Mouse (Mus musculus) embryo, embryonic 11.5 days (tissue): ENCODE results near the gene Cerk.
"Not testable (repeated sequence)": the region's sequence is repeated elsewhere in the genome, so short reads cannot be mapped to it uniquely, and the experiment has no call there.

Source experiments
- DNase-seq: peaks from one replicate; pipeline ENCODE4 v3.0.0-alpha.2; 2012; ENCODE audit warnings: low read depth, low spot score

Gene Cerk

DNA sequence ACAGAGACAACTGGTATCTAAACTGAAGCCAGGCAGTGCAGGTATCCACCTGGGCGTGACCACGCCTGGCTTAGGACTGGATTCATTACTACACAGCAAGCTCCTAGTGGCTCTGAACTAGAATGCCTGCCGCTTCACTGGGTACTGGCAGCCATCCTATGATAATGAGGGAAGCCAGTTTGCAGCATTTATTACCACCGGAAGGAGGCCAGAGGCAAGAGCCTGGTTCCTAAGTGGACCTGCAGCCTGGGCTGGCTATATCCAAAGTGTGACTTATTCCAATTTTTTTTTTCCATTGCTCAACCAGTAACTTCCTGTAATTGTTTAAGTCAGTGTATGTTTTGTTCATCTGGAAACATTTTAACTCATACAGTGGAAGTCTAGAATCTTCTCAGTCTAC lies 20.4 kb upstream of the Cerk start:
- no peak for DNase-seq

DNA sequence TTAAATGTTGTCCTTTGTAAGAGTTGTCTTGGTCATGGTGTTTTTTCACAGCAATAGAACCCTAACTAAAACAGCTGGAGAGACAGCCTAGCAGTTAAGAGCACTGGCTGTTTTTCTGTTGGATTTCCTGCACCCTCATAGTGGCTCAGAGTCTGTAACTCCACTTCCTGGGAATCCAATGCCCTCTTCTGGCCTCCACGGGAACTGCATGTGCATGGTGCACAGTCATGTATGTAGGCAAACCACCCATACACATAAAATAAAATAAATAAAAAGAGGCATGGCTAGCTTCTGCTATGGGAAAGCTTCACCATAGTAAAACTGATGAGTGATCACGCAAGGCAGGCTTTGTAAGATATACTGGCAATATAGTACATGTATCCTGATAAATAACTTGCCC lies 19.4 kb upstream of the Cerk start:
- DNase-seq = no peak

DNA sequence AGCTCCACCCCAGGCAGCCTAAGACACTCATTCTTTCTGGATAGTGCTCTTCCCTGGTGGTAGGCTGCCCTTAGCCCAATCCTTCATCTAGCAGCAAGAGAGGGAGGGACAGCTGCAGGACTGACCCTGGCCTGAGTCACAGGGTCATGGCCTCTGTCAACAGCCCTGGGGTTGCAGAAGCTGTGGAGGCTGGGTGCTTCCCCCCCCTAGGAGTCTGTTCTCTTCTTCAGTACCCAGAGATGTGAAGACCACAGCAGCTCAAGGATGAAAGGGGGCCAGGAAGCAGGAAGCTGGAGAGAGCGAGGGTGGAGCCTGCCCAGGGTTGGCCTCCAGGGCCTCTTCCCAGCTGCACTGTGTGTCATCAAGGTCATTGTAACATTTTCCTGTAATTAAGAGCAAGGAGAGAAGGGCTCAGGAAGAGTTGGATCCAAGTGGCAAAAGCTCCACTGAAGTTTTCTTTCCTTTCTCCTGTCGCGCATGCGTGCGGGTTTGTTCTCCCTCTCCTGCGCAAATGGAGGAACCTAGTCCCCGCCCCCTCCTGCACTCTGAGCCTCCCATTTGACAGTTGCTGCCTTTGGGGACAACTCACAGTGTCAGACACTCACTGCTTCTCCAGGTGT lies 18.1 kb upstream of the Cerk start:
- DNase-seq = no peak

DNA sequence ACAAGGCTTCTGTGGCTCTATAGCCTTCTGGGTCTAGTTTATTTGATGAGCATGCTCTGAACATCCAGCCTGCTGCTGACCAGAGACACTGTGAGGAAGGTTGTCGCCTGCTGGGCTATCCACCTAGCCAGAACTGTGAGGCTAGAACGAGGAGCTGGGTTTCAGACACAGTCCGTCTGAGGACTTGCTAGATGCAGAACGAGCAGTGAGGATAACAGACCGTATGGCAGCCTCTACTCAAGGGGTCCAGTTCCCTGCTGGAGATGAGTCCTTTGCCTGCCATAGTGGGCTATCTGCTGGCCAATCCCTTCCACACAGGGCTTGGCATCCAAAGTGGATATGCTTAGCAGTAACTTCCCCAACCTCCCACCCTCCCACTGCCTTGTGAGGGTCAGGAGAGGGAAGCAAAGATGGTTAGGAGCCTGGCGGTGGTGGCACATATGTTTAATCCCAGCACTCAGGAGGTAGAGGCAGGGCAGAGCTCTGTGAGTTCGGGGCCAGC lies 17.4 kb upstream of the Cerk start:
- no peak for DNase-seq

DNA sequence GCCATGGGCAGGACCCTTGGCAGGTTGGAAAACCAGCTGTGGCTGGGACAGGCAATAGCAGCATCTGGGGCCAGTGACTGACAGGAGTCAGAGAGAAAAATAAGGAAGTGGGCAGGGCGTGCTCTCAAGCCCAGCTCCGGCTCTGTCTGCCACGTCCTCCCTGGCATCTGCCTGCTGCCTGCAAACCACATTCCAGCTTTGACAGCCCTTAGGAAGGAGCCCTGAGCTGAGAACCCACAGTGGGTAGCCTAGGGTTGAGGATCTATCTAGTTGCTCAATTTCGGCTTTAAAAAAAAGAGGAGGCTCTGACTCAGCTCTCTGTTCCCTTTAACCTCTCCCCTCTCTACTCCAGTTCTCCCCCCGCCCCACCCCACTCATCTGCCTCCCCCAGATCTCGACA lies 16.7 kb upstream of the Cerk start:
- DNase-seq = no peak

DNA sequence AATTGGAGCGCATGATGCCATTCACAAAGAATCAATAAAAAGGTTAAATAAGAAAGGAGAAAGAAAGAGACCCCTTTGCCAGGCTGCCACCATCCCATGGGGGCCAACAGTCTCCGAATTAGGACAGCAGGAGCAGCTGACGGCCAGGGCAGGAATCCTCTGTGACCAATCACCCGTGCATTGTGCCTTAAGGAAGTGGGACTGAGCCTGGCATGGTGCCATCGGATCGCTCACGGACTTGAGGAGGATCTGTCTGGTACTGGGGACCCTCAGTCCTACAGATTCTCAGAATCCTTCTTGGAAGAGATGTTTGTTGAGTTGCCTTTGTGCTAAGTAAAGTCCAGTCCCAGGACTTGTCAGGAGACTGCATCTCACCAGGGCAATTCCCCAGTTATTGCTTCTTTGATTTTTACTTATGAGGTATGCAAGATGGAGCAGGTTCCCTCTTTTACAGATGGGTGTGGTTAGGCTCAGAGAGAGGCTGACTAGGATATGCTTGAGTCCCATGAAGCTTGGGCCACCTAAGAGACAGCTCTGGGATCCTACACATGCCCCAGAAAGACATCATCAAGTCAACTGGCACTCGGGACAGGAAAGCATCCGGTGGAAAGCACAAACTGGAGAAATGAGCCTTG lies 15.9 kb upstream of the Cerk start:
- DNase-seq = no peak

DNA sequence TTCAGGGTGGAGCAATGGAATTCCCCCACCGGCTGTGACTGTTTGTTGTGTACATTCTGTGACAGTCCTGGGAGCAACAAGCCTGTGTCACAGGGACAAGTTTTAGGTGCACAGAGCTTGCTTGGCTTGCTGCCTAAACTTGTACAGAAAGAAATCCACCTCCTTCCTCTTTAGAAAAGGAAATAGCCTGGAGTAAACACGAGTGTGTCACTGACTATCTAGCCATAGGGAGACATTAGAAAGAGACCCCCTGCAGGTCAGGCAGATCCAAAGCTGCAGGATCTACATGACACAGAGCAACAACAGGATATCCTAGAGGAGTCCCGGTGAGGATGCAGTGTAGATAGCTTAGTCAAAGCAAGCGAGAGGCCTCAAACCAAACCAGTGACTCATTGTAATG lies 15.2 kb upstream of the Cerk start:
- DNase-seq = no peak

DNA sequence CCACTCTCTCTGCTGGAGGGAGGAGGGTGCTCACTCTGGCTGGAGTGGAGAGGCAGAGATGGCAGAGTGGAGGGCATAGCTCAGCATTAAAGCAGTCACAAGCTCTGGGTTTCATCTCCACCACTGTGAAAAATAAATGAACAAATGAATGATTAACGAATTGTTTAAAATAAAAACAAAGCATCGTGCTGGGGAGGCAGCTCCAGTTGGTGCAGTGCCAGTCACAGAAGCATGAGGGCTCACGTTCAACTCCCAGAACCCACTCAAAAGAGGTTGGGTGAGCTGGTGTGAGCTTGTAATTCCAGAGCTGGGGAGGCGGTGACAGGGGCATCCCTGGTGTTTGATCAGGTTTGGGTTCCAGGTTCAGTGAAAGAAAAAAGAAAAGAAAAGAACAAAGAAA lies 14.2 kb upstream of the Cerk start:
- DNase-seq = no peak

DNA sequence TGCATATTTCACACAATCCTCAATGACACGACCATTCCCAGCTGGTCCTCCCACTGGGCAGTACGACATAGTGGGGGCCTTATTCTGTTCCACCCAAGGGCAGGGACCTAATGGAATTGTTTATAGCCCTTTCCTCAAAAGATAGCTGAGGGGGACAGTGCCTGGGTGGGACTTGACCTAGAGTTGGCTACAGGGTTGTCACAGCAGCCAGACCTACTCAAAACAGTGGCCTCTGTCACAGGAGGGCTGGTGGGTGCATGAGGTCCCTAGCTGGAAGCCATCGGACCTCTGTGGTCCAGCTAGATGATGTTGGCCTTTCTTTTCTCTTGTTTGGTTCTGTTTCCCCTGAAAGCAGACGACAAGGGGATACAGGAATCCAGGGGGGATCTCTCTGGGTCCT lies 13.5 kb upstream of the Cerk start:
- DNase-seq = no peak

DNA sequence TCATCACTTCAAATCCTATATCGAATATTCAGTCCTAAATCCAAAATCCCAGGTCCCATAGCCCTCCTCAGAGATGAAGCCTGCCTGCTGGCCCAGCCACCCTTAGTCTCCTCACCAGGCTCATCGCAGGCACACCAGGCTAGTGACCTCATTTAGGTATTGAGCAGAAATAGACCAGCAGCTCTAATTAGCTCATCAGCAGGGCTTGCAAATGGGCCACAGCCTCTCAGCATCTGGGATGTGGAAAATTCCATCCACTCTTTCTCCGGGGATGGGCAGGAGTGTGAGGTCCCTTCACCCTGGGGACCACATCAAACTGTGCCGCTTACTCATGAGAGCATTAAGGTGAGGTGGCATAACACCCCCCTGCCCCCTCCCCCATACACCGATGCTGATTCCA lies 13.1 kb upstream of the Cerk start:
- DNase-seq = no peak

DNA sequence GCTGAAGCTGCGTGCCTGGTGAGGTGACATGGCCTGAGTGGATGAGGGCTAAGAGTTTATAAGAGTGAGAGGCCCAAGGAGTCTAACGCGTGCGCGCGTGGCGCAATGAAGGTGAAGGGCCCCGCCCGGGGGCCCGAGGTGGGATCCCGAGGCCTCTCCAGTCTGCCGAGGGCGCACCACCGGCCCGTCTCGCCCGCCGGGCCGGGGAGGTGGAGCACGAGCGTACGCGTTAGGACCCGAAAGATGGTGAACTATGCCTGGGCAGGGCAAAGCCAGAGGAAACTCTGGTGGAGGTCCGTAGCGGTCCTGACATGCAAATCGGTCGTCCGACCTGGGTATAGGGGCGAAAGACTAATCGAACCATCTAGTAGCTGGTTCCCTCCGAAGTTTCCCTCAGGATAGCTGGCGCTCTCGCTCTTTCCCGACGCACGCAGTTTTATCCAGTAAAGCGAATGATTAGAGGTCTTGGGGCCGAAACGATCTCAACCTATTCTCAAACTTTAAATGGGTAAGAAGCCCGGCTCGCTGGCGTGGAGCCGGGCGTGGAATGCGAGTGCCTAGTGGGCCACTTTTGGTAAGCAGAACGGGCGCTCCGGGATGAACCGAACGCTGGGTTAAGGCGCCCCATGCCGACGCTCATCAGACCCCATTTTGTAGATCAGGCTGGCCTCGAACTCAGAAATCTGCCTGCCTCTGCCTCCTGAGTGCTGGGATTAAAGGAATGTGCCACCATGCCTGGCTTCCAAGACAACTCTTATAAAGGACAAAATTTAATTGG lies 8.9 kb upstream of the Cerk start:
- not testable (repeated sequence) for DNase-seq

DNA sequence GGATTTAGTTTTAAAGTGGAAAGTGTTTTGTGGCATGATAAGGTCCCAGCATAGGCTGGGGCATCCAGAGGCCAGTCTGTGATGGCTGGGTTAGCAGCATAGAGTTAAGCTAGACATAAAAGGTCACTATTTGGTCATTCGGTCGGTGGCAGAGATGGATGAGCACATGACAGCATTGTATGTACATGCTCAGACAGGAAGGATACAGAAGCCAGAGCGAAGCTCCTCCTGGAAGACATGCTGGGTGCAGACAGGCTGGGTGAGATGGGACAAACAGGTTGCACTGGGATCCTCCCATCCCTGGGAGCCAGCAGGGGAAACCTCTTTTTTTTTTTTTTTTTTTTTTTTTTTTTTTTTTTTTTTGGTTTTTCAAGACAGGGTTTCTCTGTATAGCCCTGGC lies 6.0 kb upstream of the Cerk start:
- no peak for DNase-seq

DNA sequence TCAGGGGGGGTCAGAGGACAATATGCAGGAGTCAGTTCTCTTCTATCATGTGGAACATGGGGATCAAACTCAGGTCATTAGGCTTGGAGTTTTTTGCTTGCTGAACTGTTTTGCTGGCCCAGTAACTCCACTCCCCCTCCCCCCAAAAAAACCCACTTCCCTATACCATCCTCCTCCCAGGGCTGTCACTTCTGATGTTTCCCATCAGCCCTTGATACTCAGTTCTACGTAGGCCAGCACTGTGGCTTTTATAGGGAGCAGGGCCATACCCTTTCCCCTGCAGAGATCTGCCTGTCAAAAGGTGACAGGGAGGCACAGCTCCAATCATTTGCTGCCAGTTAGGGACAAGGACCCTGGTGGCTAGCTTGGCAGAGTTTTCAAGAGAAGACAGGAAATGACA lies 5.6 kb upstream of the Cerk start:
- DNase-seq = no peak

DNA sequence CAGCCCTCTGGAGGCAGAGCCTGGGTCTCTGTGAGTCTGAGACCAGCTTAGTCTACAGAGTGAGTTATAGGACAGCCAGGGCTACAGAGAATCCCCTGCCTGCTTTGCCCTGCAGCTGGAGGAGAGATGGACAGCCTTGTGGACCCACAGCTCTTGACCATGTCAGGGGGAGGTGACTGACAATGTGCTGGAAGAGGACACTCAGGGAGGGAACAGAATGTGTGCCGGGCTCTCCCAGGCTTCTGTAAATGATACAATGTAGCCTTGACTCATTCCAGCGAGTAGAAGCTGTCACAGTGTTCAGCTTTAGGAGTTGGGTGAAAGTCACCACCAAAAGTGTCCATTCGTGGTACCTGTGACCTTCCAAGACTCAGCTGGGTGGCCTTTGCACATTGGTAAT lies 4.4 kb upstream of the Cerk start:
- DNase-seq = no peak

DNA sequence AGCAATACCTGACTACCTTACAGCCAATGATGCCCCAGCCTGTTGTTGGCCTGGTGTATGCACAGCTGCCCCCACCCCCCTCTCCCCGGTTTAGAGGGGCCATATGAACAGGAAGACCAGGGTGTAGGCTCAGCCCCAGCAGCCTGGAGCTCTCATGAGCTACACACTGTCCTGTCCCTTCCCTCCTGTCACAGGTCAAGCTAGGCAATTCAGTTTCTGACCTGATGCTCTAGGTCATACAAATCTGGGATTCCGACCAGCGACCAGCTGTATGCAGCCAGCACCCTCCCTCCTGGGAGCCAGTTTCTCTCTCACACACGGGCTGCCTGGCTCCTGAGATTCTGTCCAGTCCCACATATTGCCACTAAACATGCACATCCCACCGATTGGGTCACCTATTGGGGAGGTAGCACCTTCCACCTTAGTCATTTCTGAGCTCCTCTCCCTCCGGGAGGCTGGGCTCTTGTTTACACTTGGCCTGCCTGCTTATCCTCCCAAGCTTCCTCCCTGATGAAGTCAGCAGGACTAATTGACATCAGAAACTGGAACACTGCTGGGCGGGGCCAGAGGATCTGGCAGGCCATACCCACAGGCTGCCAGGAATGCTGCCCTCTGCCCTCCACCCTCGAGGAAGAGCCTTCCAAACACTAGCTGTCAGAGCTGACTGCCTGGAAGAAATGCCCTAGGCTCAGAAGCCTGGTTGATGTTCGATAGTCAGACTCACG lies 3.0 kb upstream of the Cerk start:
- no peak for DNase-seq

DNA sequence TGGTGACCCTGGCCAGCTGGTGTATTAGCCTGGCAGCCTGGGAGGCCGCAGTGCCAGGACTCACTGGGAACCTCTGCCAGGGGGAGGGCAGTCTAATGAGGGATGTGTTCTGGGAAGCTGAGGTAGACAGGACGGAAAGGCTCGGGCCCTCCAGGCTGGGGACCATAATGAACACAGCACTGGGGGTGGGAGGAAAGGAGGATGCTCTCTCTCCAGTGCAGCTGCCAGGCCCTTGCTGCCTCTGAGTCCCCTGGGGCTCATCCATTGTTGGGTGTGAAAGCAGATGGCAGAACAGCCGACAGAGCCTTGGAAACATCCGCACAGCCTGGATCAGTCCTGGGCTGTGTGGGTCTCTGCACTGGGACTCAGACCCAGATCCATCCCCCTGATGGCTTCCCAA lies 2.2 kb upstream of the Cerk start:
- no peak for DNase-seq

DNA sequence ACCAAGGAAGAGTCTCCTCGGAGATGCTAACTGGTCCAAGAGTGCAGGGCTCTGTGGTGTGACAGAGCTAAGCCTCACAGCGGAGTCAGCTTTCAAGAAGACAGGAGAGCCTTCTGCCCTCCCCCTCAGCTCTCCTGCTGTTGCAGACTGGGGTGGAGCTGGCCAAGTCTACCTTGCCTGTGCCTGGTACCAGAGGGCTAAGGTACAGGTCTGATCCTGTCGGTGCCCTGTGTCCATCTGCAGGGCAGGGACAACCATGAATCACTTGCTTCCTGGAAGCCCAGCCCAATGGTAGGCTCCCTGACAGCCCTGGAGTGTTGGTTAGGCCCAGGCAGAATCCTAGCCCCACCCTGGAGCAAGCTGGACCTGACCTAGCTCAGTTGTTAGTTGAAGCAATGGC lies 745 bp upstream of the Cerk start:
- no peak for DNase-seq

DNA sequence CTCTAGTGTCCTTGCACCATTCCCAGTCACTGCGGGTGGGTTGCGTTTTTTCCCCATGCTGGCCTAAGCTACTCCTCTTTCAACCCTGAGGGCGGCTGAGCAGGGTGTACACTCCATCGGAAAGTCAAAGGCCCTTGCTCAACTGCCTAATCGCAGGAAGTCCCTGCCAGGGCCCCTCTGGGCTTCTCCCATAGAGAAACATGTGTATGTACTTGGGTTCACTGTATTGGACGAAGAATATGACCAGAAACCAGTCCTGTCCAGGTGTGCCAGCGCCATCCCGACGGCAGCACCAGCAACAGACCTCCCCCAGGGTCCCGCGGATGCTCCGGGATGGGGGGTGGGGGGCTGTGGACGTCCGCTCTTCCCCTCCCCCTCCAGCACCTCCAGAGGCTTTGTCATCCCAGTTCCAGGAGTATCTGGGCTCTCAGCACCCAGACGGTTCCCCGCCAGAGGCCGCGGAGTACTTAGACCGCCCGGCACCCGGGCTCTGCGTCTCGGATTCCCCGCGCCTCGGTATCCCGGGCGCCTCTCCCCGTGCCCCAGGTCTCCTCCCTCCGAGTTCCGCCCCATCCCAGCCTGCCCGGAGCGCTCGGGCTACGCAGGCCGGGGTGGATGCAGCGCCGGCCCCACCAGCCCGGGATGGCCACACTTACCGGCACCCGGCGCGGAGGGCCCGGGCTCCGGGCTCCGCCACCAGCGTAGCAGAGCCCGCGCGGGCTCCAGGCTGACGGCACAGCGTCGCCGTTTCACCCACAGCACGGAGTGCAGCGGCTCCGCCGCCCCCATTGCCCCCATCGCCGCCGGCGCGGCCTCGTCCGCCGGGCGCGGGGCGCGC lies 871 bp downstream of the Cerk start:
- DNase-seq = no peak

DNA sequence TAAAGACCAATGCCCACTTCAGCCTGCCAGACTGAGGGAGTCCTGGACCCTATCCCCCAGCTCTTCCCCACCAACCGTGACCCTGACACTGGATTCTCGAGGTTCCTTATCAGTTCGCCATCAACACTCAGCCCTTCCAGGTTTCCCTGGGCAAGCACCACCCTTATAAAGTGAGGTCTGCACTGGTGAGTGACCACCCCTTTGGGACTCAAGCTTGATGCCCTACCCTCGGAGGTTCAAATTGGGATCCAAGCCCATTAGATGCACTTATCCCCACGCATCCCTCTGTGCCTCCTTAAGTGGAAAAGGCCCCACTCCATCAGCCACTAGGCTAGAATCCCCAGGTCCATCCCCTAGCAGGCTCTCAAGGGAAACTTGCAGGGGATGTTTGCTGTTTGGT lies 1.9 kb downstream of the Cerk start:
- no peak for DNase-seq

DNA sequence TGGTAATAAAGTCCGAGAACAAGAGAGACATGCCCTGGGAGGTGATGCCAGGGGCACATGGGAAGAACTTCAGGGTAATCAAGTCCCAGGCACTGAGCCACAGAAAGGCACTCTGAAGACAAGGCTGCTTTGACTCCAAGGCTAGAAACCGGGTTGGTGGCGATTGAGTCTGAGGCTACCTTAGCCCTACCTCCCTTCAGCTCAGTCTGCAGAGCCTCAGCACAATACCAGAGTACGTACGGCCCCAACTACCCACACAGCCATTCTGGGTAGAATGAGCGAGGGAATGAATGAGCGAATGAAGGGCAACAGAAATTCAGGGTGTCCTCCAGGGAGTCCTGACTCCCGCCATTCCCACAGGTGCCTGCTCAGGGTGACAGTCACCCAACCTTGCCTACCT lies 2.5 kb downstream of the Cerk start:
- DNase-seq = no peak

DNA sequence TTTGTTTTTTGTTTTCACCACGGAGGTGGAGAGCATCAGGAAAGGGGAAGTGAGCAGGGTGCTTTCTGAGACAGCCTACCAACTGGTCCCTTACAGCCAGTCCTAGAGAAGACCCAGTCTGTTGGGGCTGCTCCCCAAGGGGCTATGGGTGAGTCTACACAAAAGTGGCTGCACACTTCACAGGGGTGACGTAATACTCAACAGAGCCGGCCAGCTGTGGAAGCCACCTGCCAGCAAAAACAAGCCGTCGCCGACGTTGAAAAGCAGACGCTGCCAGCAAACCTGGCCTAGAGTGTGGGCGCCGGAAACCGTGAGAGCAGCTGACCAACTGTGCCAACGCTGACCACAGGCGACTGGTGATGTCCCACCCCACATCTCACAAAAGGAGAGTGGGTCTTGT lies 3.3 kb downstream of the Cerk start:
- no peak for DNase-seq
